Mouse (Mus musculus) lung, postnatal 10 days (tissue): ENCODE data around the gene Eif5a.
"Not testable (repeated sequence)": the region's sequence is repeated elsewhere in the genome, so short reads cannot be mapped to it uniquely, and the experiment has no call there.

Source experiments
- DNase-seq: peaks from one replicate; pipeline ENCODE4 v3.0.0; 2021

Eif5a gene

DNA sequence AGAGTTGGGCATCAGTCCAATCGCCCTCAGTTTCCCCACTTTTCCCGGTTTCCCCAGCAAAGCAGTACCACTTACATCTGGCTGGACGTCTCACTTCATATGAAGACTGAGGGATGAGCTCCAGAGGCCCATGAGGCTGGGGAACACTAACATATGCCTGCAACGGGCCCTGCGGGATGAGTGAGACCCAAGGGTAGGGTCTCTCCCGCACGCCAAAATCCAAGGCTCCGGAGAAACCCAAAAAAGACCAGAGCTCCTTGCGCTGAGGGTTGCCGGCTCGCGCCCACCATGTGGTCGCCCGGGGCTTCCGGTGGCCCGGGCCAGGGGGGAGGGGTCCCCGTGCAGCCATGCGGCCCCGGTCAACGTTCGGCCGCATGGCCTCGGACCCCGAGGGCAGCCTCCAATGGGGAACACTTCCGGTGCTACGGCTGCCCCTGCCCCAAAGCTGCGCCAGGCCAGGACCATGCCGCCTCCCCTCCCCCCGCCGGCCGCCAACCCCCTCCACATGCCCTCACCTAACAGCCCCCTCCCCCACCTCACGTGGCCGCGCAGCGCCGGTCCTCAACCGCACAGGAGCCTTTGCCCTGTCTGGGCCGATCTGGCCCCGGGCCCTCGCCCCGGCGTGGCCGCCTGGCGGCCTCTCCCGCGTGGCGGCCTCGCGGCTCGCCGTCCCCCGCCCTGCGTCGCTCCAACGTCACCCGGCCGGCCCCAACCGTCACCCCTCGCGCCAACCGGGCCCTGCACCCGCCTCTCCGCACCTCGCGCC, 1.3 kb downstream of the Eif5a start:
- no peak for DNase-seq

DNA sequence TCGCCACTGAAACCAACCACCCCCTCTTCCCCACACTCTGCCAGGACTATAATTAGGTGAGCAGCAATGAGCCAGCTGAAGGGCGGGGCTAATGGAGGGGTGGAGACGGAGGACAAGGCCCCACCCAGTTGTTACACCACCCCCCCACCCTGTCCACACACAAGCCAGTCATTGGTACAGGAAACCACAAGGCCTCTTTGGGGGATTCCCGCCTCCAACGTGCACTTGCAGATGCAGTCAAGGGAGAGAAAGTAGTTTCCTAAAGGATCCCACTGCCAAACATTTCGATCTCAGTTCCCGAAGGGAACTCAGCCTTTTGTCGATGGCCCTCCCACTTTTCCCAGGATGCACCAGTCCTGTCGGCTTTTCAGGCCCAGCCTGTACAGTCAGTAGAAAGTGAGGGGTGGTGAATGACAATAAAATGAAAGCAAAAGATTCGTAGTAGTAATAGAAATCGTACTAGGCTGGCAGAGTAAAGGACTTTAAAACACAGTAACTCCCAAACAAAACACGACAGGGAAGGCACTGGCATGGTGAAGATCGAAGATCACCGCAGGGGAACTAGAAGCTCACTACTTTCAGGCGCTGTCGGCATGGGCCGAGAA, 2.0 kb downstream of the Eif5a start:
- peak; percentile 92 for DNase-seq

DNA sequence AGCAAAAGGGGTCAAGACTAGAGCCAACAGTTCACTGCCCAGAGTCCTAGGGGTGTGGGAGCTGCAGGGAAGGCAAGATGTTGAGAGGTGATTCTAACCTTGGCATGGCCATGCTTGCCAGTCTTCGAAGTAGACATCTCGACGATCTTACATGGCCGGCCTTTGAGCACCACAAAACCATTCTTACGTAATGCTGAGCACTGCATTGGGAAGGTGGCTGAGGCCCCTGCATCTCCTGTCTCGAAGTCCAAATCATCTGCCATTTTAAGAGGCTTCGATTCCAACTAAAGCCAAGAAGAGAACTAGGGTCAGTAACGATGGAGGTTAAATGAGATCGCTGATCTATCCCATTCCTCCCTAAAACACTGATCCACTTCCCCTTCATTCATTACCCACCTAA, 2.7 kb downstream of the Eif5a start:
- DNase-seq: no peak

DNA sequence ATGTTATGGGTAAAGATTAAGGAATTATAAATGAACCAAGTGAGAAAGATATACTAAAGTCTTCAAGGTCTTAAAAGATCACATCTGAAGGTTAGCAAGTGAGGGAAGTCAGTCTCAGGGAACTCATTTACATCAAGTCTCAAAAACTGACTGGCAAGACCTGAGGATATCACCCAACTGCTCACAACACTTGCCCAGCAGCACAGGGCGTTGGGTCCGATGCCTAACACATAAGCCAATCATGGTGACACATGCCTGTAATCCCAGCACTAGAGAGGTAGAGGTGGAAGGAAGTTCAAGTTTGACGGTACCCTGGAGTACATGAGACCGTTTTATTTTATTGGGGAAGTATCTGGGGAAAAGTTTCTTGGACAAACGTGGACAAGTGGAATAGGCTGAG, 3.6 kb downstream of the Eif5a start:
- DNase-seq: no peak

DNA sequence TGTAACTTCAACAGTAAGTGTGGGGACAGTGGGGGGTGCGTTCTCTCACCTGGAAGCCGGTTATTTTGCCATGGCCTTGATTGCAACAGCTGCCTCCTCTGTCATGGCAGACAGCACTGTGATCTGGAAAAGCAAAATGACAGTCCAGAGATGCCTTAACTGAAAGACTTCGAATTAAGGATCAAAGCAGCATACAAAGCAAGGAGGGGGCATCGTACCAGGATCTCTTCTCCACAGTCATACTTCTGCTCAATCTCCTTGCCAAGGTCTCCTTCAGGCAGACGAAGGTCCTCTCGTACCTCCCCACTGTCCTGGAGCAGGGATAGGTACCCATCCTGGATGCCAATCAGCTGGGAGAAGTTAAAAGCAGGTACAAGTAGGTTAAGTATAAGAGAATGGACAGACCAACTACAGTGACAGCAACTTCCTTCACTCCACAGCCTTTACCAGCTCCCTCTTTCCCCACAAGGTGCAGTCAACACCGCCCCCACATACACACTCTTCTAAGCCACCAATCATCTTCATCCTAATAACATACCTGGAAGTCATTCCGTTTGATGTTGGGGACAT, 4.3 kb downstream of the Eif5a start:
- no peak for DNase-seq

DNA sequence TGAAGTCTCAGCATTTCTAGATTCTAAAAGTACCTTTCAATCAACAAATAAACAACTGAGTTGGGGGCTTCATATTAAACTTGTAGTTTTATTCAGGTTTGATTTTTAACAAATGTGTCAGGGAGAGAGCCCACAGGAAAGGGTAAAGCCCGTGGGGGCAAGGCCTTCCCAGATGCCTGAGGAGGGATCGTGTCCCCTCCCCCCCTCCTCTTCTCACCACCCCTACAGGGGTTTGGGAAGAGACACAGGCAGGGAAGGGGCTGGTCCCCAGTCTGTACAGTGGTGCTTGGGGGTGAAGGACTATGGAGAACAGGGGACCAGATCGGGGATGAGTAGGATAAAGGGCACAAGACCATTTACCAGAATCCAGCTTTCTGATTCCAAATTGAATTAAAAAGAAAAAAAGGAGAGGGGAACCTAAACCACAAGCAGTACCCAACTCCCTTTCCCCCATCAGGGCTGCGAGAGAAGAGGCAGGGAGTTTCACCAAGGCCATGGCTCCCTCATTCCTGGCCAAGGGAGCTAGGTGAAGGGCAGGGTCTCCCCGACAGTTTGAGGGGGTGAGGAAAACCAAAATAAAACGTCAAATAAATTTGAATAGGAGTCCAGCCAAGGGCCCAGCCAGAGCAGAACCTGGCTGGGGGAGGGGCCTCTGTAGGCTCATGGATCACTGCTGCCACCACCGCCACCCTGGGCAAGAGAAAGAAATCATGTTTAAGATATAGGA, 4.9 kb downstream of the Eif5a start:
- DNase-seq: not testable (repeated sequence)

DNA sequence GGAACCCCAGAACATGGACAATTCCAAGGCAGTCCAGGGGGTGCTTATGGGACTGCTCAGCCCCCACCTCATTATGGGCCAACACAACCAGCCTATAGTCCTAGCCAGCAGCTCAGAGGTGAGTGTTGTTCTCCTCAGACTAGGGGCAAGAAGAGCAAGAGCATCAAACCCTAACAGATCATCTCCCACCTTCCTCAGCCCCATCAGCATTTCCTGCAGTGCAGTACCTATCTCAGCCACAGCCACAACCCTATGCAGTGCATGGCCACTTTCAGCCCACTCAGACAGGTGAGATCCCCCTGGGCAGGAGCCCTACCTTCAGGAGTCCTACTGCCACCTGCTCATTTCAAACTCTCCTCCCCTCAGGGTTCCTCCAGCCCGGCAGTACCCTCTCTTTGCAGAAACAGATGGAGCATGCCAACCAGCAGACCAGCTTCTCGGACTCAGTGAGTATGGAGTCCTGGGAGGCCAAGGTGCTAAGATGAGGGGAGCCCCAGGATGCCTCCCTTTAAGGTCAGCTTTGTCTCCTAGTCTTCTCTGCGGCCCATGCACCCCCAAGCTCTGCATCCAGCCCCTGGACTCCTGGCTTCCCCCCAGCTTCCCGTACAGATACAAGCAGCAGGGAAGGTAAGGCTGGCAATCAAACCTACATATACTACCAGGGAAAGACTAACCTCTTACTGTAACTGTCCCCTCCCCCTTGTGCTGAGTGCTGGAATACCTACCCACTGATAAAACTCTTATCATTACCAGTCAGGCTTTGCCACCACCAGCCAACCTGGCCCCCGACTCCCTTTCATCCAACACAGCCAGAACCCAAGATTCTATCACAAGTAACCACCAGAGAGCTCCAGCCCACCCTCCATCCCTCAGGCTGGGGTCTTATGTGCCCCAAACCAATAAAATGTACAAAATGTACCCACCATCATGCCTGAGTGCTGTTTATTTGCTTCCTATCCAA, 5.8 kb downstream of the Eif5a start:
- DNase-seq: no peak

DNA sequence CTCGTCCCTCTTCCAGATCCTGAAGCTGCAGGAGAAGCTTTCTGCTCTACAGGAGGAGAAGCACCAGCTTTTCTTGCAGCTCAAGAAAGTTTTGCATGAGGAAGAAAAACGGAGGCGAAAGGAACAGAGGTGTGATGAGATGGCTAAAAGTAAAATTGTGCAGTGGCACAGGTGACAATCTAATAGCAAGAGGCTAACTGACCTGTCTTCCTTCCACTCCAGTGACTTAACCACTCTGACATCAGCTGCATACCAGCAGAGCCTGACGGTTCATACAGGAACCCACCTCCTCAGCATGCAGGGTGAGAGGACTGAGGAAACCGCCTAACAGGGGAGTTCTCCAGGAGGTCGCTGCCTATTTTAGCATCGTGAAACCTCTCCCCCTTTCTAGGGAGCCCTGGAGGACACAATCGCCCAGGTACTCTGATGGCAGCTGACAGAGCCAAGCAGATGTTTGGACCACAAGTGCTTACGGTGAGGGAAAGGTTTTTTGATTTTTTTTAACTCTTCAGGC, 6.8 kb downstream of the Eif5a start:
- no peak for DNase-seq

DNA sequence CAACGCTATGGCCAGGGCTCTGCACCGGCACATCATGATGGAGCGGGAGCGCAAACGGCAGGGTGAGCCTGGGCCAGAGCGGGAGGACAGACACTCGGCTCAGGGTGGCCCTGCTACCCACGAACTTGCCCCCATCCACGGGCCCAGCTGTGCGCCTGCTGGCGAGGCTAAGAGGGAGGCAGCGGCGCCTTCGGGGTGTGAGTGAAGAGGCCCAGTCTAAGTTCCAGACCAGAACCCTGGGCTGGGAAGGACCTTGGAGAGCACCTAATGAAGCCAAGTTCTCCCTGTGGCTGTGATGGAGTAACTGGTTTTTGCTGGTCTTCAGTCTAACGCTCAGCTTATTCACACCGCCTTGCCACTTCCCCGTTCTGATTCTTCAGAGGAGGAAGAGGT, 7.4 kb downstream of the Eif5a start:
- DNase-seq: no peak

DNA sequence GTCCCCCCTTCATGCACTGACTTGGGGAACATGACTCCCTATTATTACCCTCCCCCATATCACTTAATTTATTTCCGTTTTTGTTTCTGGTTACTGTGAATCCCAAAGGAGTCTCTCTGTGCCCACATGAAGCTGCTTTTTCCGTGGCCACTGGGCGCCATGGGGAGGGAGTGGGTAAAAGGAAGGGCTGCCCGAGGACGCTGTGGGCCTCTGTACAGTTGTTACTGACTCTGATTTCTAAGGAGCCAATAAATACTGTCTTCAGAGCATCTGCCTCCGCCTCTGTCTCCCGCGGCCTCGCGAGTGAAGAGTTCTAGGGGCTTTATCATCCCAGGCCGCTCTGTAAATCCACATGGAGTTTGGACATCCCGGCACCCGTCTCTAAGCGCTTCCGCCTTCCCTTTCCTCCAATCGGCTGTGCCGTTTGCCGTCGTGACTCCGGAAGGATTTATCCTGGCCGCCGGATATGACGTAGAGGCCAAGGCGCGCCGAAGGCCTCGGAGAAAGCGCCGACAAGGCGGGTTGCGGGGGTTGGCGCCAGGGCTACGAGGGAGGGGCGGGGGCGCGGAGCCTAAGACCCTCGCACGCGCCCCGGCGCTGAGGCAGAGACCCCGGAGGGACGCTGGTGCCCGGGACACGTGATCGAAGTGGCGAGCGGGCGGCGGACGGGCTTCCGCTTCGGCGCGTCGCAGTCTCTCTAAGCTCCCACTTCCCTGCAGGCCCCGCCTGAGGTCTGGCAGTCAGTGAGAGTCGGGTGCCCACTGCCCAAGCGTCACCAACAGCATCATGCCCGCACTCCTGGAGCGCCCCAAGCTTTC, 8.0 kb downstream of the Eif5a start, which contains the start of gene Gps2:
TSS of gene Gps2 (plus strand) at position 335 of the 818 bp plus-strand sequence.
- peak; percentile 95 for DNase-seq

DNA sequence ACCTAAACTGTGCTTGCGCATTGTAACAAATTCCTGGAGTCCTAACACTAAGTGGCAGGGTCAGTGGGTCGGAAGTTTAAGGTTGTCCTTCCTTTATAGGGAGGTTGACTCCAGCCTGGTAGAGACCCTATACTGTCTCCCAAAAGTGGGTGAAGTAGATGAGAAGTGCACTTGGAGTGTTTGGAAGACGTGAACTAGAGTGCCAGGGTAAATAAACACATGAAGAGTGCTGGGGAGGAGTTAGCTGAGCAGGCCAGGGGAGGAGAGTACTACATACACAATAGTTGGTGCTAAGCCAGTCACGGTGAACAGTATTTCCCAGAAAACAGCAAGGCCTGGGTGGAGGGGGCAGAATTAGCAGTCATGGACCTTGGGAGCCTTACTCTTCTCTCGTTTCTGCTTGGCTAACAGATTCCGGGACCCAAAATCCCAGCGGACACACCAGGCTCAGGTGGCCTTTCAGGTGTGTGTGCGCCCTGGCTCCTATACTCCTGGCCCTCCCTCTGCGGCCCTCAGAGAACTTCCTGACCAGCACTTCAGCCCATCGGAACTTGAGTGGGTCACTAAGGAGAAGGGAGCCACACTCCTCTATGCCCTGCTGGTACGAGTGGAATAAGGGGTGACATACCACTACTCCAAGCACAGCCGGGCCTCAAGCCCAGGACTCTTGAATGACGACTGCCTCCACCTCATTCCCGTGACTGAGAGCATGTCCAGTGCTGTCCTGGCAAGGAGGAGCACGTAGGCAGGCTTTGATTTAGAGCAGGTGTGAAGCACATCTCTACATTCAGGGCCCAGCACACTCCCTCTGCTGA, 8.8 kb downstream of the Eif5a start:
- peak; percentile 59 for DNase-seq

DNA sequence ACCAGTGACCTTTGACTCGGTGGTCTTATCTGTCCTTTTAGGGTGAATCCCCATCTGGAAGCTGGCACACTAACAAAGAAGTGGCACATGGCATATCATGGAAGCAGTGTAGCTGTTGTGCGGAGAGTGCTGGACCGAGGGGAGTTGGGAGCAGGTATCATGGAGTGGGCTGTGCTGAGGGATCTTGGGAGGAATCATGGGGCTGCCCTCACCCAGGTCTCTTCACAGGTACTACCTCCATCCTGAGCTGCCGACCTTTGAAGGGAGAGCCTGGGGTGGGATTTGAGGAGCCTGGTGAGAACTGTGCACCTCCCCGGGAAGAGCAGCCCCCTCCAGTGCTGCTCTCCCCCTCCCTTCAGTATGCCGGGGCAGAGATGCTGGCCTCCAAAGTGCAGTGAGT, 10.1 kb downstream of the Eif5a start:
- DNase-seq: no peak

DNA sequence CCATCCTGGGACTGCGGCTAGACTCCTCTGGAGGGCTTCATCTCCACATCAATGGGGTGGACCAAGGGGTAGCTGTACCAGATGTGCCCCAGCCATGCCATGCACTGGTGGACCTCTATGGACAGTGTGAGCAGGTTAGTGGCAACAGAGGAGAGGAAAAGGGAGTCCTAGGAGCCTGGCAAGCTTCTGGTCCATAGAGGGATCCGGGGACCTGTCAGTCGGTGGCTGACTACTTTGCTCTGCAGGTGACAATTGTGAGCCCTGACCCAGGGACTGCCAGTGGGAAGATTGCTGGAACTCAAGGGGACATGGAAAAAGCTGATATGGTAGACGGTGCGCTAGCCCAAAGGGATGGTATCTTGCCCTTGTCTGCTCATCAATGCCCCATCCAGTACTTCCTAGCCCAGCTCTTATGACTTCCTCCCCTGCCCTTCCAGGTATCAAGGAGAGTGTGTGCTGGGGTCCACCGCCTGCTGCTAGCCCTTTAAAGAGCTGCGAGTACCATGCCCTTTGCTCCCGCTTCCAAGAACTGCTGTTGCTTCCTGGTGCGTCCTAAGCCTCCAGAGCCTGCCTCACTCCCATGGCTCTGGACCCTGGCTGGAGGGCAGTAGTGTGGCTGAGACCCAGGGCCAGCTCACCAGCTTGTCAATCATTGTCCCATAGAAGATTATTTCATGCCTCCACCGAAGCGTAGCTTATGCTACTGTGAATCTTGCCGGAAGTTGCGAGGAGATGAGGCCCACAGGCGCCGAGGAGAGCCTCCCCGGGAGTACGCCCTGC, 10.8 kb downstream of the Eif5a start:
- DNase-seq: no peak

DNA sequence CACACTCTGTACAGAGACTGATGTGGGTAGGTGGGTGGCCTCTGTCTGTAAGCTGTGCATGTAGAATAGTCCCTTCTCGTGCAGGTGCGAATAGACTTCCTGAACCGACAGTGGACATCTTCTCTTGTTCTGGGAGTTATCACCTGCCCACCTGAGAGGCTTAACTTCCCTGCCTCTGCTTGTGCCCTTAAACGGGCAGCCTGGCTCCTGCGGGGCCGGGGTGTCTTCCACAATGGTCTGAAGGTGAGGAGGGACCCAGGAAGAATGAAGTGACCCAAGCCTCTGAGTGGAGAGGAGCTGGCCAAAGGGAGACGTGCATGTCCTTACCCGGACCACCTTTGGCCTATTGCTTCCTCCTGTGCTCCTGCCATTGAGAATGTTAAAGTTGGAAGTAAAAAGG, 11.6 kb downstream of the Eif5a start:
- no peak for DNase-seq

DNA sequence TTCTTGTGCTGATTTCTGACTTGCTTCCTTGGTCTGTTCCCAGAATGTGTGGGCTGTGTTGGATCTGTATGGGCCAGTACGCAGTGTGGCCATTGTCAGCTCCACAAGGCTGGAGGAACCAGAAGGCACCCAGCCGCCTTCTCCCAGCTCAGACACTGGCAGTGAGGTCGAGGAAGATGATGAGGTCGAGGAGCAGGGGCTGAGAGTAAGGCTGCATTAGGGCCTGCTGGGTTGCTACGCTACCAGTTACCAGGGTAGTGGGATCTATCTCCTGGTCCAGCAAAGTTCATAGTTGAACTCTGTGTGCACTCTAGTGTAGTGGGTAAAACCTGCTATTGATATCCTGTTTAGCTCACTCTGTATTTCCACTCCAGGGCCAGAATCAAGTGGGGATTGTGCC, 12.6 kb downstream of the Eif5a start:
- DNase-seq: no peak

DNA sequence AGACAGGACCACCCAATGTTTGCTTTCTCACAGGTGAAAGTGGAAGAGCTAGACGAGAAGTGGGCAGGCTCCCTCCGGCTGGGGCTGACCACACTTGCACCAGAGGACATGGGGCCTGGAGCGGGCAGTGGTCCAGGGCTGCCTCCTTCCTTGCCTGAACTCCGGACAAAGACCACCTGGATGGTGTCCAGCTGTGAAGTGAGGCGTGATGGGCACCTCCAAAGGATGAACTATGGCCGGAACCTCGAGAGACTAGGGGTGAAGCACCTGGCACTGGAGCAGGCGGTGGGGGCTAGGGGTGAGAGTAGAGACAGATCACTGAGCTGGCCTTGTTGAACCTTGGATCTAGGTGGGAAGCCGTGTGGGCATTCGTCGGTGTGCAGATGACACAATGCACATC, 13.1 kb downstream of the Eif5a start:
- DNase-seq: no peak

DNA sequence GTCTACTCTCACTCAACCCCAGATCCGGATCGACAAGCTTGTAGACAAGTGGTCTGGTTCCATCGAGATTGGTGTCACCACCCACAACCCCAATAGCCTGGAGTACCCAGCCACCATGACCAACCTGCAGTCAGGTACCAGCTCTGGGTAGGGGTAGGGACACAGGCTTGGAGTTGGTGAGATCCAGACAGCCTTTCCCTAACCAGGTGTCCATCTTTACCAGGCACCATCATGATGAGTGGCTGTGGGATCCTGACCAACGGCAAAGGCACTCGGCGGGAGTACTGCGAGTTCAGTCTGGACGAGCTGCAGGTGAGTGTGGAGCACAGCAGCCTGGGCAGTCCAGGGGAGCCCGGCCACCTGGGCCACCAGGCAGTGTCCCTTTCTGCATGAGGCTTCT, 17.4 kb downstream of the Eif5a start:
- no peak for DNase-seq

DNA sequence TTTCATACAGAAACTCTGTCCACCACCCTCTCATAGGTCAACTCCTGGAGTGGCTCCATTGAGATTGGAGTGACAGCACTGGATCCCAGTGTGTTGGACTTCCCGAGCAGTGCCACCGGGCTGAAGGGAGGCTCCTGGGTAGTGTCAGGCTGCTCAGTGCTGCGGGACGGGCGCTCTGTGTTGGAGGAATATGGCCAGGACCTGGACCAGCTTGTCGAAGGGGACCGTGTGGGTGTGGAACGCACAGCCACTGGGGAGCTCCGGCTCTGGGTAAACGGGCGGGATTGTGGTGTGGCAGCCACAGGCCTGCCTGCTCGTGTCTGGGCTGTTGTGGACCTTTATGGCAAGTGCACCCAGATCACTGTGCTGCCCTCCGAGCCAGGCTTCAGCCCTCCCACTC, 18.8 kb downstream of the Eif5a start:
- DNase-seq: no peak

DNA sequence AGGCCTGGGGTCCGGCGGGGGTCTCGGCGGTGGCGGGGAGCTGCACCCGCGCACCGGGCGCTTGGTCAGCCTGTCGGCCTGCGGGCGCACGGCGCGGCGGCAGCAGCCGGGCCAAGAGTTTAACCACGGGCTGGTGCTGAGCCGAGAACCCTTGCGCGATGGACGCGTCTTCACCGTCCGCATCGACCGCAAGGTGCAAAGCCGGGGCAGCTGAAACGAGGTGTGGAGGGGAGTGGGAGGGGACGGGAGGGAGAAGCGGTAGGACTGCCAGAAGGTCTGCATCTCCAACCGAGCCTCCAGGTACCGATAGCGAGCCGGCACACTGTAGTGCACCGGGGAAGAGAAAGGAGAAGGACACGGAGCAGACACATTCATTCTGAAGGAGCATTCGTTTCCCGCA, 19.8 kb downstream of the Eif5a start:
- DNase-seq: no peak

DNA sequence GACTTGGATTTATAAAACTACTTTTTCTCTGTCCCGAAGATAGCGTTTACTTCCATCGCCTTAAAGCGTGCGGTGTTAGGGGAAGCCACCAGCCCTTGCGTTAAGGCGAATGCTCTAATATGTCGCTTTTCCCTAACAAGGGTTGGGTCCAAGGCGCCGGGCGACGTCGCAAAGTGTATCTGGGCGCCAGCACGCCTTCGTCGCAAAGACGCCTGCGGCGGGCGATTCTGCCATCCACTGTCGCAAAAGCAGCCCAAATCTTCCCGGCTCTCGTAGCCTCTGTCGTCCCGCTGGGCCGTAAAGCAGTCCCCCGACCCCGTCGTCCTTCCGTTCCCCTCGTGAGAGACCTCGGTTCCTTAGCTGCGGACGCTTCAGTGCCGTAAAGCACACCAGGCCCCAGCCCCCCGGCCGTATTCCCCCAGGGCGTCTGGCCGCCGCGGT, 20.3 kb downstream of the Eif5a start:
- peak; percentile 97 for DNase-seq
